Mouse (Mus musculus) small intestine, adult 2 months (tissue): ENCODE measurements around the gene Marveld2.

Source experiments
- CTCF ChIP-seq: fragments of 200-500 bp; IDR thresholded peaks from 2 replicates; pipeline ENCODE4 v1.5.1; 2012; ENCODE audit warnings: low read depth, mild to moderate bottlenecking, control low read depth, inconsistent platforms, low read length, moderate library complexity, mixed read lengths; ENCODE audit not compliant: insufficient replicate concordance, insufficient read length; ENCODE audit errors: extremely low read depth
- POLR2A ChIP-seq: fragments of 200-500 bp; IDR thresholded peaks from 2 replicates; pipeline ENCODE4 v1.6.1; 2012; ENCODE audit warnings: low read depth, mild to moderate bottlenecking, control low read depth, inconsistent platforms, low read length, moderate library complexity

- TF ChIP-seq CTCF: no peak
- TF ChIP-seq POLR2A: no peak
Observed at GRCm38 (mm10) chr13:100597284-100597683, 19.5 kb downstream of the Marveld2 start.
